Mouse (Mus musculus) midbrain, postnatal 0 days (tissue): ENCODE results near the gene Hhip. TPM values are rescaled to one million over a fixed set of nuclear protein-coding genes. Genes with fewer than 3 reads are reported as not detected.
A peak's percentile ranks its signal among the peaks of the same experiment; 100 is the strongest.

Experiments used
- ATAC-seq: fragments of 200-750 bp; cut with Nextera tagmentation; 2 replicates; pipeline ENCODE4 v1.8.0; 2017; ENCODE audit warnings: moderate number of reproducible peaks, mild to moderate bottlenecking, moderate TSS enrichment, moderate library complexity; ENCODE audit not compliant: low FRiP score
- DNase-seq: peaks from one replicate; pipeline ENCODE4 v3.0.0-alpha.2; 2015; ENCODE audit warnings: low spot score
- H3K27ac ChIP-seq: fragments of 300-500 bp; sonication (generic); 2 replicates; pipeline ENCODE4 v1.5.1; 2014; ENCODE audit warnings: low read depth, mild to moderate bottlenecking, low read length, mixed read lengths
- H3K27me3 ChIP-seq: fragments of 300-500 bp; sonication (generic); 2 replicates; pipeline ENCODE4 v1.6.1; 2014; ENCODE audit warnings: low read length, control low read depth, mixed read lengths; ENCODE audit not compliant: insufficient read depth
- H3K36me3 ChIP-seq: fragments of 300-500 bp; sonication (generic); 2 replicates; pipeline ENCODE4 v1.6.1; 2014; ENCODE audit warnings: low read length, control low read depth, mixed read lengths; ENCODE audit not compliant: insufficient read depth
- H3K4me1 ChIP-seq: fragments of 300-500 bp; sonication (generic); 2 replicates; pipeline ENCODE4 v1.6.1; 2014; ENCODE audit warnings: mild to moderate bottlenecking, control low read depth, antibody characterized with exemption, low read length, mixed read lengths; ENCODE audit not compliant: insufficient read depth
- H3K4me2 ChIP-seq: fragments of 300-500 bp; sonication (generic); 2 replicates; pipeline ENCODE4 v1.6.1; 2014; ENCODE audit warnings: low read depth, mild to moderate bottlenecking, low read length, mixed read lengths; ENCODE audit not compliant: poor library complexity, severe bottlenecking
- H3K4me3 ChIP-seq: fragments of 300-500 bp; sonication (generic); 2 replicates; pipeline ENCODE4 v1.5.1; 2014; ENCODE audit warnings: low read depth, mild to moderate bottlenecking, low read length, moderate library complexity
- H3K9ac ChIP-seq: fragments of 300-500 bp; sonication (generic); replicated peaks from 2 replicates; pipeline ENCODE4 v1.6.1; 2014; ENCODE audit warnings: mild to moderate bottlenecking, low read length, moderate library complexity, mixed read lengths; ENCODE audit not compliant: poor library complexity, severe bottlenecking
- H3K9me3 ChIP-seq: fragments of 300-500 bp; sonication (generic); 2 replicates; pipeline ENCODE4 v1.6.1; 2016; ENCODE audit warnings: low read length, control low read depth
- CTCF ChIP-seq: IDR thresholded peaks from 2 replicates; pipeline ENCODE4 v1.5.1; 2016; ENCODE audit warnings: antibody characterized with exemption, mild to moderate bottlenecking
- WGBS: fragments of 180-500 bp; shearing (Covaris S2); extraction: QIAGEN DNeasy Blood & Tissue Kit; methylation state at CpG from one replicate; pipeline ENCODE4 v1.1.7; 2014; 5-methylcytosine and 5-hydroxymethylcytosine counted together
- polyA plus RNA-seq: library from polyadenylated mRNA; unstranded; fragments of >200 nt; fragmentation: Nextera tagmentation; extraction: Ambion mirVana; gene quantifications from 2 replicates; pipeline ENCODE4 v1.2.1, GENCODE M21; 2015
- total RNA-seq: library from RNA; depleted of rRNA; stranded (reverse); fragments of >200 nt; gene quantifications from 2 replicates; pipeline ENCODE4 v1.2.3, GENCODE M21; 2014; rRNA removed

The Hhip gene
- total RNA-seq = 3.6 and 6.4 TPM in 2 replicates
- 2.8 and 3.3 TPM in 2 replicates for polyA plus RNA-seq

DNA sequence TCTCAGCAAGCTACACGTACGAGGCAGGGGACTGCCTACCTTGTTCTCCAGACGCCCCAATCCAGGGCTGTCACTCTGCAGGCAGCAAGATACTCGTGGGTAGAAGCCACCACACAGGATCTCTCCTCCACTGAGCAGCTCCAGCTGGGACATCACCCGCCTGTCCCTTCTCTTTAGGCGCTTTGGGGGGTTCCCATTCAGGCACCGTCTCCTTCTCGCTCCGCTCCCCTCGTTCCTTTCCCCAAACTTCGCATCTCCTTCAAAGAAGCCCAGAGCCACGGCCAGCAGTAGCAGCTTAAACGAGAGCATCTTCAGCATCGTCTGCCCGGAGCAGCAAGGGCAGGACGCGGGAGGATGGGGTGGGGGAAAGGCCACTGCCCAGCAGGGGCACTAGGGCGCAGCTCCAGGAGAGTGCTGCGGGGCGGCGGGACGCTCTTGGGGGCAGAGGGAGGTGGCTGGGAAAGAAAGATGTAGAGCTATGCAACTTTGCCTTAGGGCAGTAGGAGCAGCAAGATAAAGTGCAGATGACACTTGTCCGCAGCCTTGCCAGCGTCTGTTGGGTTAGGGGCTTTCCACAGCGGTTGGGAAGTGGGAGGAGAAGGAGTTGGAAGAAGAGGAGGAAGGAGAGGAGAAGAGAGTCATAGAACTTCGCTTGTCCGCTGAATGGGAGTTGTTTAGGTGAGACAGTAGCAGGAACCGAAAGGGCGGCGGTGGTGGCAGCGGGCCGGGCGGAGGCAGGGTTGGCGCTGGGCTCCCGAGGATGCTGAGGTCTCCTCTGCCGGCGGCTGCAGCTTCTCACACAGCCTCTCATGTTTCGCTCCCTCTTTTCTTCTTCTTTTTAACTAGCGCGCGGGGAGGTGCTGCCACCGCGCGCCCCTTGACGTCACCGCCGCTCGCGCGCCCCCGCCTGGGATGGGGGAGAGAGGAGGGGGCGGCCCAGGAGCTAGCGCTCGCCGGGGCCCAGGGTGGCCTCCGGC, at the start of gene Hhip:
Hhip (minus strand) TSS at position 809 of the 977 bp plus-strand sequence.
- Histone ChIP-seq H3K4me2 (peak within 1 kb of the TSS; percentile 98), H3K9me3 (no peaks in the 10 kb centered on the region), H3K36me3 (no peaks in the 10 kb centered on the region), H3K27me3 (peaks cover 19% of the 10 kb centered on the region), H3K9ac (peak within 1 kb of the TSS; percentile 44), H3K4me1 (peaks cover 9% of the 10 kb centered on the region; the same call in 1 of the 2 replicates), H3K27ac (no peak within 1 kb of the TSS), H3K4me3 (peak within 1 kb of the TSS; percentile 57)
- WGBS = 1% methylated on average over 38 of the region's 56 CpGs
- ATAC-seq = peak; percentile 82
- peak; percentile 54 for DNase-seq
- peak; percentile 33 for TF ChIP-seq CTCF

DNA sequence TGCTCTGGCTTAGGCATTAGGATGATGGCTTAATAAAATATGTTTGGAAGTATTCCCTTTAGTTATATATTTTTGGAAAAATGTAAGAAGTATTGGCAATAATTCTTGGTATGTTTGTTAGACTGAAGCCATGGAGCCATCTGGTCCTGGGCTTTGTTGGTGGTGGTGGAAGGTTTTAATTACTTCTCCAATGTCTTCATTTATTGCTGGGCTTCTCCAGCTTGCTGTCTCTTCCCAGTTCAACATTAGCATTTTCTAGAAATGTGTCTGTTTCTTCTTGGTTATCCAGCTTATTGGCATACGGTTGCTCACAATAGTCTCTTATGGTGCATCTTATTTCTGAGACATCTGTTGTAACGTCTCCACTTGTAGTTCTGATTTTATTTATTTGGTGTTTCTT, 29.2 kb upstream of the Hhip start:
- no peak for DNase-seq
- ATAC-seq = no peak

DNA sequence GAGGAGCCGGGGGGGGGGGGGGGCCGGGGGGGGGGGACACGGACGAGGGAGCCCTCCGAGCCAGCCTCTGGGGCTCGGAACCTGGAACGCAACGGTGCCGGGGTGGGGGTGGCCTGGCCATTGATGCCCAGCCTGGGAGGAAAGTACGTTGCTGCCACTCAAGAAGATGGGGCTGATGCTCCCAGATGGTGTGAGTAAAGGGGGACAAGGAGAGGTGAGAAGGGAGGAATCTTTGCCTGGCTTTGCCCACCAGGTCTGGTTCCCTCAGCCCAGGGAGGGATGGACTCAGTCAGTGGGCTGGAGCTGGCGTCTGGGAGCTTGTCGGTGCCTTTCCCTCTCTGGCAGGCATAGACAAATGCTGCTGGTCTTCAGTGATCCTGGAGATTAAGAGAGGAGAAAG, 387 bp upstream of the Hhip start:
- DNase-seq = no peak
- peaks cover 19% of the 10 kb centered on the region for H3K27me3 ChIP-seq
- no peaks in the 10 kb centered on the region for H3K9me3 ChIP-seq
- H3K4me1 ChIP-seq = peaks cover 9% of the 10 kb centered on the region; the same call in 1 of the 2 replicates
- no peak overlapping the region for H3K27ac ChIP-seq
- no peak for TF ChIP-seq CTCF
- ATAC-seq = peak; percentile 43; the same call in 1 of the 2 replicates
- peak overlapping the region; percentile 33; the same call in 1 of the 2 replicates for H3K9ac ChIP-seq
- WGBS = under 1% methylated on average over 7 of the region's 12 CpGs
- H3K36me3 ChIP-seq = no peaks in the 10 kb centered on the region
- H3K4me3 ChIP-seq = peak overlapping the region; percentile 57
- peak overlapping the region; percentile 98 for H3K4me2 ChIP-seq

More for the DNA sequence above, 29.2 kb upstream of the Hhip start:
- H3K9me3 ChIP-seq = no peaks in the 10 kb centered on the region
- H3K4me1 ChIP-seq = no peaks in the 10 kb centered on the region
- WGBS = 92% methylated on average over 2 of the region's 2 CpGs
- no peaks in the 10 kb centered on the region for H3K36me3 ChIP-seq
- H3K4me3 ChIP-seq = no peak overlapping the region
- H3K9ac ChIP-seq = no peak overlapping the region
- H3K4me2 ChIP-seq = no peak overlapping the region
- TF ChIP-seq CTCF = no peak
- no peak overlapping the region for H3K27ac ChIP-seq
- H3K27me3 ChIP-seq = no peaks in the 10 kb centered on the region

DNA sequence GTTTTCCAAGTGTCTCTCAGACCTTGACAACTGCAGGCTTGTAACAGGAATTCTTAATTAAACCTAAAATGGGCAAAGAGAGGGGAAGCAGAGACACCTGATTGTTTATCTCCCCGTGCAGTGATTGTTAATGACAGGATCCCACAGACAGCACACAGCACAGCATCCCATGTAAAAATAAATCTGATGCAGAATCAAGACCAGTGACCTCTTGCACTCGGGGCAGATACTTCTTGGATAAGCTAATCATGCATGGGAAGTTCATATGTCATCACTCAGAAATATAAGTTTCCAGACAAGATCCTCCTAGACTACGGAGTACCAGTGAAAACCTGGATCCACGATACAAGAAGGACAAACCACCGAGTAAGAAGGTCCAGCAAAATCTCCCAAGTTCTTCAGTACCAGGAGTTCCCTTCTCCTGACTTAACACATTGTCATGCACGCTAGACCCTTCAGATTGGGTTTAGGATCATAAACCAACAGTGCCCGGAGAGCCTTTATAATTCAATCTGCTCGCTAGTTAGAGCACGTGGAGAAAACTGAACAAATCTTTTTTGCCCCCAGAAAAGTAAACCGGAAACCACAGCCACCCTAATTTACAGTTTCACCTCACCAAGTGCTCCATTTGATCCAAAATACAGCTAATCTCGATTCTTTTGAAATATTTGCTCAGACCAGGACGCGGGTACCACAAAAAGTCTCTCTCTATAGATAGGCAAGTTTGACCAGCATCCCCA, 1.3 kb downstream of the Hhip start:
- Histone ChIP-seq H3K27me3 (peaks cover 20% of the 10 kb centered on the region), H3K27ac (no peak overlapping the region), H3K9me3 (no peaks in the 10 kb centered on the region), H3K4me2 (peak overlapping the region; percentile 98), H3K4me1 (peaks cover 9% of the 10 kb centered on the region; the same call in 1 of the 2 replicates), H3K4me3 (peak overlapping the region; percentile 57), H3K36me3 (no peaks in the 10 kb centered on the region), H3K9ac (no peak overlapping the region; the same call in 1 of the 2 replicates)
- no peak for TF ChIP-seq CTCF
- WGBS = 6% methylated on average over 13 of the region's 13 CpGs
- ATAC-seq (no peak), DNase-seq (no peak)

DNA sequence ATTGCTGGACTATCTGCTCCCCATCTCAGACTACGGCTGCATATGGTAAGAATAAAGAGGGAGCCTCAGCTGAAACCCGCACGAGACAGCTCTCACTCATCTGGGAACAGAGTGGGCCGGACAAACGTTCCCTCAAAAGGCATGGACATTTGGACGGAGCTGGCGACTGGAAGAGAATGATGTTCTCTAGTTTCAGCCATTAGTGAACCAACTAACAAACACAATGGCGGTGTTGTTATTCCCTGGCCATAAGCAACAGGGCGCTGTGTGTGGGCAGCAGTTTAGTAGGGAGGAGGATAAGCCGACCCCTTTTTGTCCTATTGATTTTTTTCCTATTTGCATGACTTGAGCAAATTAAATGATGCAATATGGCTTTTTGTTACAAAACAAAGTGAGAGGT, 2.0 kb downstream of the Hhip start:
- H3K27me3 ChIP-seq = peaks cover 22% of the 10 kb centered on the region
- DNase-seq (peak; percentile 53), ATAC-seq (no peak)
- H3K4me3 ChIP-seq = peak overlapping the region; percentile 57
- no peaks in the 10 kb centered on the region for H3K36me3 ChIP-seq
- no peak overlapping the region for H3K27ac ChIP-seq
- H3K4me2 ChIP-seq = peak overlapping the region; percentile 98
- H3K9ac ChIP-seq = no peak overlapping the region
- WGBS = 4% methylated on average over 10 of the region's 10 CpGs
- H3K4me1 ChIP-seq = peaks cover 9% of the 10 kb centered on the region; the same call in 1 of the 2 replicates
- no peak for TF ChIP-seq CTCF
- H3K9me3 ChIP-seq = no peaks in the 10 kb centered on the region
